Mouse (Mus musculus) hematopoietic stem cell, adult 5-6 weeks (primary cell): ENCODE data around the gene Tmem132d. TPM values are rescaled to one million over a fixed set of nuclear protein-coding genes. Genes with fewer than 3 reads are reported as not detected.

Experiments
- ATAC-seq, 2 experiments: fragments of 125-278 bp in 1 of 2; replicated peaks in 1 of 2; 2 replicates each; pipeline ENCODE4 v1.8.0; 2016 to 2017; ENCODE audit warnings: inconsistent platforms in 2 of 2, mild to moderate bottlenecking in 2 of 2, moderate number of reproducible peaks in 2 of 2, low read depth in 1 of 2, moderate TSS enrichment in 1 of 2; ENCODE audit not compliant: low FRiP score in 2 of 2, poor library complexity in 2 of 2, severe bottlenecking in 2 of 2, insufficient read depth in 1 of 2, low TSS enrichment in 1 of 2
- total RNA-seq: library from RNA; stranded (forward); fragments of 172-1452, 232-1000 nt; gene quantifications from 2 replicates; pipeline ENCODE4 v1.2.3, GENCODE M21; 2017

Gene Tmem132d
- not detected in 2 replicates for total RNA-seq

- no peak for ATAC-seq
Observed at GRCm38 (mm10) chr5:128432916-128433315, at the start of gene Tmem132d. Gene Tmem132d, minus strand, starts transcription at chr5:128433077.

DNA sequence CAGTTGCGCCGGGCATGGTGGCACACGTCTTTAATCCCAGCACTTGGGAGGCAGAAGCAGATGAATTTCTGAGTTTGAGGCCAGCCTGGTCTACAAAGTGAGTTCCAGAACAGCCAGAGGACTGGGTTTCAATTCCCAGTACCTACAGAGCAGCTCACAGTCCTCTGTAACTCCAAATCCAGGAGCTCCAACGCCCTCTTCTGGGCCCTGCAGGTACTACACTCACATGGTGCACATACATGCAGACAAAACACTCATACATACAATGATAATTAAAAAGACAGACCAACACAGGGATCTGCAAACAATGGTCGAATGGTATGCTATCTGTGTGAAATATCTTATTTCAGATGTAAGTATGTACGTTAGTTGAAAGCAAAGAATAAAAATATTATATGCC, 47.9 kb upstream of the Tmem132d start:
- no peak for ATAC-seq

GRCm38 (mm10) chr5:128475372-128475771, 42.5 kb upstream of the Tmem132d start:
- ATAC-seq, result no peak

DNA sequence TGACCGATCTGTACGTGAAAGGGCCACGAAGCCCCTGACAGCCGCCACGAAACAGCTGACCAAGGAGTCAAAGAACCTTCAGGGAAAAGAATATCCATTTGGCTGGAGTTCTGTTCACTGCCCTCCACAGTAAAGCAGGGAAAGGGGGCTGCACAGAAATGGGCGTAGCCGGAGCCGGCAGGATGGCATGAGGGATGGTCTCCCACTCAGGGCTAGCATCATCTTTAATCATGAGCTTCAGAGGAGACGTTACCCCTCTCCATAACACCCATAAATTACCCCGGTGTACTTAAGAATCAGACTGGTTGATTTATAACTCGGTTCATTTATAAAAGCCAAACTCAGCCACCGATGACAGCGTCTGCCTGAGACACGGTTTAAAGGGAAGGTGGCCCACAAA, 36.9 kb upstream of the Tmem132d start:
- no peak for ATAC-seq

GRCm38 (mm10) chr5:128464514-128464913, 31.6 kb upstream of the Tmem132d start:
- ATAC-seq, result no peak

GRCm38 (mm10) chr5:128460605-128461004, 27.7 kb upstream of the Tmem132d start:
- ATAC-seq, result no peak

DNA sequence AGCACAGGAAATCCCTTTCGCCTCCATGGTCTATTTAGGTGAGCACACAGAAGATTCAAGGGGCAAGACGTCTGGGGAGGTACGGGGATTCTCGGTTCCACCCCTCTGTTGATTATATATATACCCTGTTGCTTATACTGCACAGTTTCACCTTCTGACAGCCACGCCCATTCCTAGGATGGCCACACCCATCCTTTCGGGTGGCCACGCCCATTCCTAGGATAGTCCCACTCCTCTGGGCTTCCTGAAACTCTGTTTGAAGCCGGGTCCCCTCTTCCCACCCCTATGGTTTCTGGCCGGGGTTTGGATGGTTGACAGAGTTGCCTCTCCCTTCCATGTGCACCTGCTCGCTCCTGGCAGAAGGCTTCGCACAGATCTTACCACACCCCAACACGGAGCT, 22.9 kb upstream of the Tmem132d start:
- ATAC-seq, result no peak

GRCm38 (mm10) chr5:128452196-128452595, 19.3 kb upstream of the Tmem132d start:
- no peak for ATAC-seq

GRCm38 (mm10) chr5:128450808-128451207, 17.9 kb upstream of the Tmem132d start:
- ATAC-seq, result no peak

DNA sequence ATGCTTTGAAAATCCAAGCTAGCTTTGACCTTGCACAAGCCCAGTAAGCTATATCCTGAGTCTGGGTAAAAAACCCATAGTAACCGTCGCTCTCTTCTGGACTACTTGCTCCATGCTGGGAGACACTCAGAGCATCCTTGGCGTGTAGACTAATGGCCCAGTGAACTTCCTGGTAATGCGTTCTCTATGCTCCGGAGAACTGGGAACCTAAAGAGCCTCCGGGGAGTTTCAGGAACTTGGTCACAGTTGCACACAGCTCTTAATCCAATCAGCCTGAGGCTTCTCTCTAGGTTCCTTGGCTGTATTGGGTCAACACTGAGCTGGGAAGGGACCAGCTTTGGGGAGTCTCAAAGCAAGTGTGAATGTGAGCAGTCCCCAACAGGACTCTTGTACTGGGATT, 12.0 kb upstream of the Tmem132d start:
- no peak for ATAC-seq

GRCm38 (mm10) chr5:128443848-128444247, 11.0 kb upstream of the Tmem132d start:
- ATAC-seq, result no peak

DNA sequence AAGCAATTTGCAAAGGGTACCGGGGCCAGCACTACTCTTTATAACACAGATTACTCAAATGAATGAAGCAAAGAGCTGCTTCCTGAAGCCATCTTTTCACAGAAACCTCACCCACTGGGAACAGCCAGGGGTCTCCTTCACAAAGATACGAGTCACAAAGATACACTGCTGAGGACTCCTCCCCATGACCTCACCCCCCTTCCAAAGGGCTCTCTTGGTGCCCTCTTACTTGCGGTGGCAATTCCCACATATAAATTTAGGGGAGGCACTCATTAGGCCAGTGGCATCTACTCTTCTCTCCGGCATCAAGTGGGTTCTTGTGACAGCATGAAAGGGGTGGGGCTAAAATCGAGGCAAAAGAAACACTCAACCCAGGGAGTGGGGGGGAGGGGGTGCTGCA, 8.2 kb upstream of the Tmem132d start:
- ATAC-seq, result no peak

DNA sequence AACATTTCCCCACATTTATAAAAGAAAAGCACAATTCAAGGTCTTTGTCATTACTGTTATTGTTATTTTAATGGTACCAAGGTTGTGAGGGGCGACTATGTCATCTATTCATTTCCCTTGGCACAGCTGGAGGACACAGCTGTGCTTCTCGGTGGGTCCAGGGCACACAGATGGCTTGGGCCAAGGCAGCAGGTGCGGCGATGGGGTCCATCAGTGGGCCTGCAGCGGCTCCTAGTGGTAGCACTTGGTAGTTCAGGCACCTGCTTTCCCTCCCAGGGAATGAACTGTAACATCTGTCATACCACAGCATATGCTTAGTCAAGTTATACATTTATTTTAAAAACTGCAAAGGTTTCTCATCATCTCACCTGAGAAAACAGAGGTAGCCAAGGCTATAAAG, 7.0 kb upstream of the Tmem132d start:
- peak; percentile 62 to 77; a peak in 3 of 4 replicates for ATAC-seq

GRCm38 (mm10) chr5:128438078-128438477, 5.2 kb upstream of the Tmem132d start:
- ATAC-seq, result no peak

DNA sequence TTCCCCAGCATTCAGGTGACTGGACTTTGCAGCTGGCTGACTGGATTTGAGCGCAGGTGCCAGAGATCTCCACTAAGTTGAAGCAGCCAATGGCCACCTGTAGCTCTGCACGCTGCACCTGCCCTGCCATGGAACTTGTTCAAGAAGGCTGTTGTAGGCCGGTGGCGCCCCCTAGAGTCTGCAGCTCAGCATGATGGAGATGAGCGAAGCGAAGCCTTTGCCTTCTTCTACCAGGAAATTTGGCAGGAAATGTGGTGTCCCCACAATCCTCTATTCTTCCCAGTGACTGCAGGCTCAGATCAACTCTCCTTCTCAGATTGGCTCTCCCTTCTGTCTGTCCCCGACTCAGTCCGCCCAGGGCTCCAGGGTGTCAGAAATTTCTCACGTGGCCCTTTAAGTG, 4.0 kb upstream of the Tmem132d start:
- ATAC-seq, result no peak

- no peak for ATAC-seq
Observed at GRCm38 (mm10) chr5:128435683-128436082, 2.8 kb upstream of the Tmem132d start.

DNA sequence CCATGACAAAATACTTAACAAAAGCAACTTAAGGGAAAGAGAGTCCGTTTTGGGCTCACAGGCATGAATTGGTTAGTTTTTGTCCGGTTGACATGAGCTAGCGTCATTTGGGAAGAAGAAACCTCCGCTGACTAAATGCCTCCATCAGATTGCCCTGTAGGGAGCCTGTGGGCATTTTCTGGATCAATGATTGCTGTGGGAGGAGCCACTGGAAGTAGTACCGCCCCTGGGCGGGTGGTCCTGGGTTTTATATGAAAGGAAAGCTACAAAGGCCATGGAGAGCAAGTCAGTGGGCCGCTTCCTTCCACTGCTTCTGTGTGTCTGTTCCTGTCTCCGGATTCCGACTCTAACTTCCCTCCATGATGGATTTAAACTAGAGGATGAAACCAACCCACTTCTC, 909 bp upstream of the Tmem132d start:
- no peak for ATAC-seq

DNA sequence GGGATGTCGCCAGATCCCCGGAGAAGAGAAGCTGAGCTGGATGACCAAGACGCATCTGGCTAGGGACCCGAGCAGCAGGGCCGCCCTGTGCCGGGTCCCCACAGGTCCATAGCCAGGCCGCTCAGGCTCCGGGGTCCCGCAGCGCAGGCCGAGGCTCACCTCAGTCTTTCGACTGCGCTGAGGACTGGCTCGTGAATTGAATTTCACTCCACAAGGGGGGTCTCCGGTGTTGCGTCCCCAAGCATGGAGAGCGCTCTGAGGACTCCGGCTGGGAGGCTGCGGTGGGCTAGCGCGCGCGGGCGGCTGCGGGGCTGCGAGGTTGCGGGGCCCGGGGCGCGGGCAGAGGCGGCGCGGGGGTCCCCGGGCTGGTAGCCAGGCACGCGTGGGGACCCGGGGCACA, 455 bp downstream of the Tmem132d start:
- ATAC-seq, result no peak

- no peak for ATAC-seq
Observed at GRCm38 (mm10) chr5:128424636-128425035, 8.2 kb downstream of the Tmem132d start.

DNA sequence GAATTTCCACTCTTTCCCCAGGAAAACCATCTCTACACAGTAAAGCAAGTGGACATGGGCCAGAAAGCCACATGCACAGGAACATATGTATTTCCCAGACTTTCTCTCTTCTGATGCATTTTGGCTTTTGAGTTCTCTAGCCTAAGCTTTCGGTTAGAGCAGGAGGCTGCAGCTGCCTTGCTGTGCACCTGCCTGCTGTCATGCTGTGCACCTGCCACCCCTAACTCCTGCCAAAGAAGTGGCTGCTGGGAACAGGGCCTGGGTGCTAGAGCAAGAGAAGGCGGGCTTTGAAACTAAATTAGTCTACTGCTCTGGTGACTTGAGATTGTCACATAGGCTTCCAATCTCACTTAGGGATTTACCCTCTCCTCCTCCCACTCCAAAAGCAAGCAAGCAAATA, 8.7 kb downstream of the Tmem132d start:
- ATAC-seq, result no peak
